Mouse (Mus musculus): ENCODE results near the gene Hnrnph1.

The Hnrnph1 gene

GRCm38 (mm10) chr11:50373621-50374020, 3.2 kb upstream of the Hnrnph1 start:
- DNase-seq = no peak

- no peak for DNase-seq
Measured at GRCm38 (mm10) chr11:50374286-50375015, 2.3 kb upstream of the Hnrnph1 start.

GRCm38 (mm10) chr11:50375421-50375820, 1.4 kb upstream of the Hnrnph1 start:
- no peak for DNase-seq

GRCm38 (mm10) chr11:50376156-50376790, 517 bp upstream of the Hnrnph1 start:
- DNase-seq = no peak

GRCm38 (mm10) chr11:50377892-50378684, 1.3 kb downstream of the Hnrnph1 start:
- DNase-seq = peak; percentile 91 to 94

- no peak for DNase-seq
Measured at GRCm38 (mm10) chr11:50379023-50379752, 2.4 kb downstream of the Hnrnph1 start.

GRCm38 (mm10) chr11:50381311-50381710, 4.5 kb downstream of the Hnrnph1 start:
- no peak for DNase-seq

GRCm38 (mm10) chr11:50387167-50387679, 10.4 kb downstream of the Hnrnph1 start:
- DNase-seq = no peak

GRCm38 (mm10) chr11:50387697-50388096, 10.9 kb downstream of the Hnrnph1 start:
- DNase-seq = no peak

- DNase-seq = no peak
Measured at GRCm38 (mm10) chr11:50388217-50388929, 11.6 kb downstream of the Hnrnph1 start.

GRCm38 (mm10) chr11:50389011-50389410, 12.2 kb downstream of the Hnrnph1 start:
- no peak for DNase-seq

- DNase-seq = no peak
Measured at GRCm38 (mm10) chr11:50389616-50390015, 12.8 kb downstream of the Hnrnph1 start.

GRCm38 (mm10) chr11:50391272-50391960, 14.6 kb downstream of the Hnrnph1 start:
- no peak for DNase-seq

- no peak for DNase-seq
Measured at GRCm38 (mm10) chr11:50393306-50393705, 16.5 kb downstream of the Hnrnph1 start.

GRCm38 (mm10) chr11:50394731-50395130, 17.9 kb downstream of the Hnrnph1 start:
- no peak for DNase-seq

- no peak for DNase-seq
Measured at GRCm38 (mm10) chr11:50396766-50397307, 20.0 kb downstream of the Hnrnph1 start.

- DNase-seq = no peak
Measured at GRCm38 (mm10) chr11:50397316-50397715, 20.5 kb downstream of the Hnrnph1 start.

- no peak for DNase-seq
Measured at GRCm38 (mm10) chr11:50398803-50399202, 22.0 kb downstream of the Hnrnph1 start.

GRCm38 (mm10) chr11:50402481-50402880, 25.7 kb downstream of the Hnrnph1 start:
- DNase-seq = no peak

GRCm38 (mm10) chr11:50403367-50404014, 26.7 kb downstream of the Hnrnph1 start:
- peak; percentile 37 to 56 for DNase-seq
